In the genomic region with DNA sequence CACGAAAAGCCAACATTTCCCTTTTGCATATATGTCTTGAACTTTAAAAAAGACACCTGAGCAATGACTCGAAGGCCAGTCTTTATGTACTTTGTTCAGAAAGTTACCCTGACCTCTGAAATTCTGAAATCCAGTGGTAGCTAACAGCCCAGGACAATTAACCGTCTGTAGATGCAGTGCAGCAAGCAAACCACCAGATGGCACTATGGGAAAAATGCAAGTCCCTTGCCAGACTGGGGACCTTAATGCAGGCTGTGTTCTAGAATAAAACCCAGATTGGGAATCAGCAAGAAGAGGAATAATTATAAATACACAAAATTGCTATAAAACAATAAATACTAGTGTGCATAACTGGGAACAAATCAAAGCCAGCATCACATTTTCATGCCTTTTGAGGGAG, we compare ENCODE assay signal across 9 mouse cellular contexts. TPM values are rescaled to one million over a fixed set of nuclear protein-coding genes. Genes with fewer than 3 reads are reported as not detected.
A peak's percentile ranks its signal among the peaks of the same experiment; 100 is the strongest.
DNase-seq lines count a peak whose midpoint lies in the region; ATAC-seq and TF ChIP-seq lines count a peak whose summit lies in the region.
"Had no signal": no experiment of that assay in that cellular context is flagged by ENCODE, and none has a peak within 500 bp of the region (broad histone marks: within the 10 kb centered on the region; RNA-seq: fewer than 3 reads in every experiment).

No protein-coding gene starts in this region.

- peak; percentile 59 for DNase-seq in forebrain, embryonic 10.5 days (ENCODE audit: extremely low spot score, low spot score)
- peak; percentile 42 for DNase-seq in ES-E14 (ENCODE audit: low read depth, low spot score)
- DNase-seq in cerebellum, adult 11-12 months = peak; percentile 68
- peak; percentile 62 for DNase-seq in gastrocnemius, adult 2 months
- peak; percentile 80 to 83 for DNase-seq in kidney, postnatal 4 days
- DNase-seq in right cerebral cortex, postnatal 14 days = peak; percentile 54

- no peak overlapping the region for H3K4me2 ChIP-seq in forebrain, embryonic 13.5 days
- H3K4me2 ChIP-seq in lung, embryonic 16.5 days (ENCODE audit: low read depth, low read length) = no peak overlapping the region
- H3K4me2 ChIP-seq: limb, embryonic 15.5 days had no signal

- no peak for ATAC-seq in forebrain, embryonic 13.5 days
- peak; percentile 62; the same call in 1 of the 2 replicates for ATAC-seq in lung, embryonic 16.5 days (ENCODE audit: low read depth)

- WGBS in forebrain, embryonic 10.5 days = 35% methylated on average over 3 of the region's 3 CpGs
- WGBS in forebrain, embryonic 13.5 days = 26% methylated on average over 3 of the region's 3 CpGs
- WGBS in lung, embryonic 16.5 days = 40% methylated on average over 3 of the region's 3 CpGs

- no peak overlapping the region for H3K27ac ChIP-seq in forebrain, embryonic 10.5 days
- no peak overlapping the region for H3K27ac ChIP-seq in forebrain, embryonic 13.5 days
- H3K27ac ChIP-seq in ES-E14 (ENCODE audit: insufficient read depth, low read depth, low read length, poor library complexity, severe bottlenecking) = no peak overlapping the region
- no peak overlapping the region for H3K27ac ChIP-seq in gastrocnemius, adult 2 months
- no peak overlapping the region for H3K27ac ChIP-seq in lung, embryonic 16.5 days (ENCODE audit: low read length)
- H3K27ac ChIP-seq: limb, embryonic 15.5 days had no signal

- peaks cover 12% of the 10 kb centered on the region for H3K36me3 ChIP-seq in forebrain, embryonic 10.5 days (replicated peaks)
- no peaks in the 10 kb centered on the region for H3K36me3 ChIP-seq in forebrain, embryonic 13.5 days (ENCODE audit: poor library complexity, severe bottlenecking)
- H3K36me3 ChIP-seq in ES-E14 (ENCODE audit: control insufficient read depth, insufficient read depth, low read length, poor library complexity, severe bottlenecking) = no peaks in the 10 kb centered on the region
- H3K36me3 ChIP-seq in lung, embryonic 16.5 days (ENCODE audit: control insufficient read depth, insufficient read depth, low read length) = peaks cover 4% of the 10 kb centered on the region

- peak; percentile 91 for TF ChIP-seq CTCF in gastrocnemius, adult 2 months (IDR thresholded peaks at IDR 0.05)

- H3K4me3 ChIP-seq in forebrain, embryonic 10.5 days = no peak overlapping the region
- H3K4me3 ChIP-seq in forebrain, embryonic 13.5 days = no peak overlapping the region
- H3K4me3 ChIP-seq in ES-E14 (ENCODE audit: insufficient read depth in 1 of 2, low read depth in 1 of 2, low read length in 2 of 2, poor library complexity in 1 of 2, severe bottlenecking in 1 of 2) = no peak overlapping the region
- H3K4me3 ChIP-seq in gastrocnemius, adult 2 months = no peak overlapping the region
- no peak overlapping the region for H3K4me3 ChIP-seq in lung, embryonic 16.5 days (ENCODE audit: low read length)
- H3K4me3 ChIP-seq: limb, embryonic 15.5 days had no signal

- in situ Hi-C loops in ES-E14 (cut with MboI; ENCODE audit: low sequenced_read_pairs in 2 of 2, unreplicated experiment in 2 of 2) = no loop called here

- 0 out of 2 replicates have a peak, but pooled peaks cover 7% of the 10 kb centered on the region for H3K4me1 ChIP-seq in forebrain, embryonic 10.5 days
- no peaks in the 10 kb centered on the region for H3K4me1 ChIP-seq in forebrain, embryonic 13.5 days
- H3K4me1 ChIP-seq in ES-E14 (ENCODE audit: control insufficient read depth in 2 of 2, insufficient read depth in 2 of 2, low read length in 2 of 2, poor library complexity in 1 of 2) = no peaks in the 10 kb centered on the region
- H3K4me1 ChIP-seq in lung, embryonic 16.5 days (replicated peaks; ENCODE audit: control insufficient read depth, insufficient read depth, low read length) = no peaks in the 10 kb centered on the region
- H3K4me1 ChIP-seq: limb, embryonic 15.5 days had no signal

- no peaks in the 10 kb centered on the region for H3K9me3 ChIP-seq in forebrain, embryonic 10.5 days
- no peaks in the 10 kb centered on the region for H3K9me3 ChIP-seq in forebrain, embryonic 13.5 days (replicated peaks)
- H3K9me3 ChIP-seq in ES-E14 (ENCODE audit: control insufficient read depth, insufficient read depth, low read depth, low read length) = no peaks in the 10 kb centered on the region
- H3K9me3 ChIP-seq in lung, embryonic 16.5 days (ENCODE audit: control insufficient read depth, low read length) = no peaks in the 10 kb centered on the region
- H3K9me3 ChIP-seq: limb, embryonic 15.5 days had no signal

- no peaks in the 10 kb centered on the region for H3K27me3 ChIP-seq in forebrain, embryonic 10.5 days (ENCODE audit: poor library complexity, severe bottlenecking)
- no peaks in the 10 kb centered on the region for H3K27me3 ChIP-seq in forebrain, embryonic 13.5 days
- no peaks in the 10 kb centered on the region for H3K27me3 ChIP-seq in lung, embryonic 16.5 days (ENCODE audit: control insufficient read depth, insufficient read depth, low read depth, low read length)
- H3K27me3 ChIP-seq: limb, embryonic 15.5 days had no signal

- intact Hi-C loops in gastrocnemius, adult 2 months (cut with DNase I) = loop anchor here (2.0 to 5.0 kb wide), 2 partner anchors 70 to 261 kb away; no protein-coding TSS in a partner anchor

- no peak overlapping the region for H3K9ac ChIP-seq in forebrain, embryonic 13.5 days
- H3K9ac ChIP-seq in ES-E14 (ENCODE audit: insufficient read depth, low read depth, low read length, poor library complexity, severe bottlenecking) = no peak overlapping the region
- no peak overlapping the region for H3K9ac ChIP-seq in lung, embryonic 16.5 days (ENCODE audit: low read length)
- H3K9ac ChIP-seq: limb, embryonic 15.5 days had no signal

TF ChIP-seq in ES-E14, 5 proteins besides CTCF, POLR2A, EP300 and RAD21:
- no peak for TF ChIP-seq HCFC1 (IDR thresholded peaks at IDR 0.05; ENCODE audit: borderline replicate concordance, insufficient read depth, low read length)
- peak; percentile 46; the same call in 1 of the 2 replicates for TF ChIP-seq ZC3H11A (IDR thresholded peaks at IDR 0.05; ENCODE audit: borderline replicate concordance, low read depth, low read length)
- TF ChIP-seq ZNF384 (IDR thresholded peaks at IDR 0.05; ENCODE audit: low read depth, low read length) = no peak
- no peak for TF ChIP-seq MAFK (IDR thresholded peaks at IDR 0.05; ENCODE audit: insufficient read depth, low read depth, low read length)
- TF ChIP-seq CHD2 (IDR thresholded peaks at IDR 0.05; ENCODE audit: low read depth, low read length) = no peak

RNA-seq across cellular contexts. Expression of gene Afap1l2, which starts 58.3 kb away (rescaled TPM):
- 1.2 and 1.5 TPM in 2 replicates for polyA plus RNA-seq in forebrain, embryonic 10.5 days (2016; fragmentation: Nextera tagmentation; extraction: Ambion mirVana)
- polyA plus RNA-seq in forebrain, embryonic 13.5 days (2015; fragmentation: Nextera tagmentation; extraction: Ambion mirVana) = 2.7 and 2.8 TPM in 2 replicates
- 2.8 and 3.7 TPM in 2 replicates for total RNA-seq in ES-E14 (2012; rRNA removed)
- total RNA-seq in gastrocnemius, adult 2 months (2021) = 1 to 10 TPM; 1.6 TPM
- 29.0 and 31.3 TPM in 2 replicates for polyA plus RNA-seq in lung, embryonic 16.5 days (2015; fragmentation: Nextera tagmentation; extraction: Ambion mirVana)
